Mouse (Mus musculus): ENCODE measurements around the gene Nipsnap1. TPM values are rescaled to one million over a fixed set of nuclear protein-coding genes. Genes with fewer than 3 reads are reported as not detected.
A peak's percentile ranks its signal among the peaks of the same experiment; 100 is the strongest.

Gene Nipsnap1
- polyA plus RNA-seq, 1 experiment from 2014 or later: 119 TPM

- WGBS: 51% methylated on average over 11 of the region's 11 CpGs
- Histone ChIP-seq H3K27me3 (replicated peaks; ENCODE audit: control insufficient read depth, insufficient read depth, low read length) (no peaks in the 10 kb centered on the region), H3K27ac (ENCODE audit: low read length) (no peak overlapping the region), H3K9ac (ENCODE audit: low read depth, low read length) (no peak overlapping the region), H3K9me3 (ENCODE audit: control insufficient read depth, low read length) (no peaks in the 10 kb centered on the region), H3K4me3 (ENCODE audit: low read length) (no peak overlapping the region), H3K4me2 (ENCODE audit: low read depth, low read length) (no peak overlapping the region), H3K4me1 (ENCODE audit: control insufficient read depth, insufficient read depth, low read length) (no peaks in the 10 kb centered on the region), H3K36me3 (ENCODE audit: control insufficient read depth, insufficient read depth, low read length) (no peaks in the 10 kb centered on the region)
- ATAC-seq: no peak
These were observed 11.7 kb upstream of the Nipsnap1 start for GRCm38 (mm10) chr11:4861816-4862604.

- H3K9me3 ChIP-seq (ENCODE audit: control insufficient read depth, low read length): no peaks in the 10 kb centered on the region
- no peak overlapping the region for H3K27ac ChIP-seq (ENCODE audit: low read length)
- ATAC-seq: no peak
- H3K4me2 ChIP-seq (ENCODE audit: low read depth, low read length): no peak overlapping the region
- no peak overlapping the region for H3K4me3 ChIP-seq (ENCODE audit: low read length)
- H3K27me3 ChIP-seq (replicated peaks; ENCODE audit: control insufficient read depth, insufficient read depth, low read length): no peaks in the 10 kb centered on the region
- H3K4me1 ChIP-seq (ENCODE audit: control insufficient read depth, insufficient read depth, low read length): no peaks in the 10 kb centered on the region
- no peaks in the 10 kb centered on the region for H3K36me3 ChIP-seq (ENCODE audit: control insufficient read depth, insufficient read depth, low read length)
- 93% methylated on average over 1 of the region's 1 CpGs for WGBS
- H3K9ac ChIP-seq (ENCODE audit: low read depth, low read length): no peak overlapping the region
These were observed 11.0 kb upstream of the Nipsnap1 start for GRCm38 (mm10) chr11:4862730-4863129.

GRCm38 (mm10) chr11:4865645-4866251 is 8.0 kb upstream of the Nipsnap1 start:
- Histone ChIP-seq H3K4me1 (ENCODE audit: control insufficient read depth, insufficient read depth, low read length) (no peaks in the 10 kb centered on the region), H3K4me2 (ENCODE audit: low read depth, low read length) (no peak overlapping the region), H3K36me3 (ENCODE audit: control insufficient read depth, insufficient read depth, low read length) (no peaks in the 10 kb centered on the region), H3K27ac (ENCODE audit: low read length) (no peak overlapping the region), H3K4me3 (ENCODE audit: low read length) (no peak overlapping the region), H3K27me3 (replicated peaks; ENCODE audit: control insufficient read depth, insufficient read depth, low read length) (no peaks in the 10 kb centered on the region), H3K9me3 (ENCODE audit: control insufficient read depth, low read length) (no peaks in the 10 kb centered on the region), H3K9ac (ENCODE audit: low read depth, low read length) (no peak overlapping the region)
- ATAC-seq: no peak
- WGBS: 36% methylated on average over 10 of the region's 10 CpGs

- peak overlapping the region; percentile 64 for H3K4me3 ChIP-seq (ENCODE audit: low read length)
- WGBS: 9% methylated on average over 10 of the region's 10 CpGs
- H3K36me3 ChIP-seq (ENCODE audit: control insufficient read depth, insufficient read depth, low read length): peaks cover 3% of the 10 kb centered on the region
- H3K27me3 ChIP-seq (replicated peaks; ENCODE audit: control insufficient read depth, insufficient read depth, low read length): no peaks in the 10 kb centered on the region
- peak overlapping the region; percentile 56 for H3K4me2 ChIP-seq (ENCODE audit: low read depth, low read length)
- ATAC-seq: peak; percentile 80
- no peaks in the 10 kb centered on the region for H3K9me3 ChIP-seq (ENCODE audit: control insufficient read depth, low read length)
- H3K27ac ChIP-seq (ENCODE audit: low read length): peak overlapping the region; percentile 49
- H3K4me1 ChIP-seq (ENCODE audit: control insufficient read depth, insufficient read depth, low read length): 0 out of 2 replicates have a peak, but pooled peaks cover 2% of the 10 kb centered on the region
- peak overlapping the region; percentile 68 for H3K9ac ChIP-seq (ENCODE audit: low read depth, low read length)
These were observed 800 bp downstream of the Nipsnap1 start for GRCm38 (mm10) chr11:4874551-4874950.

GRCm38 (mm10) chr11:4881087-4881486 is 7.3 kb downstream of the Nipsnap1 start:
- Histone ChIP-seq H3K9ac (ENCODE audit: low read depth, low read length) (no peak overlapping the region), H3K9me3 (ENCODE audit: control insufficient read depth, low read length) (no peaks in the 10 kb centered on the region), H3K4me2 (ENCODE audit: low read depth, low read length) (no peak overlapping the region), H3K27ac (ENCODE audit: low read length) (no peak overlapping the region), H3K4me1 (ENCODE audit: control insufficient read depth, insufficient read depth, low read length) (peaks cover 14% of the 10 kb centered on the region), H3K36me3 (ENCODE audit: control insufficient read depth, insufficient read depth, low read length) (peaks cover 3% of the 10 kb centered on the region), H3K27me3 (replicated peaks; ENCODE audit: control insufficient read depth, insufficient read depth, low read length) (no peaks in the 10 kb centered on the region), H3K4me3 (ENCODE audit: low read length) (no peak overlapping the region)
- 78% methylated on average over 4 of the region's 4 CpGs for WGBS
- no peak for ATAC-seq

GRCm38 (mm10) chr11:4882892-4883627 is 9.3 kb downstream of the Nipsnap1 start:
- Histone ChIP-seq H3K4me3 (ENCODE audit: low read length) (peak overlapping the region; percentile 25), H3K4me2 (ENCODE audit: low read depth, low read length) (0 out of 2 replicates have a peak overlapping the region, but pooled peaks have one; percentile 34), H3K9ac (ENCODE audit: low read depth, low read length) (peak overlapping the region; percentile 28; the same call in 1 of the 2 replicates), H3K27me3 (replicated peaks; ENCODE audit: control insufficient read depth, insufficient read depth, low read length) (no peaks in the 10 kb centered on the region), H3K36me3 (ENCODE audit: control insufficient read depth, insufficient read depth, low read length) (no peaks in the 10 kb centered on the region), H3K27ac (ENCODE audit: low read length) (peak overlapping the region; percentile 91), H3K4me1 (ENCODE audit: control insufficient read depth, insufficient read depth, low read length) (peaks cover 14% of the 10 kb centered on the region), H3K9me3 (ENCODE audit: control insufficient read depth, low read length) (no peaks in the 10 kb centered on the region)
- WGBS: 30% methylated on average over 14 of the region's 14 CpGs
- ATAC-seq: peak; percentile 97

- Histone ChIP-seq H3K36me3 (ENCODE audit: control insufficient read depth, insufficient read depth, low read length) (0 out of 2 replicates have a peak, but pooled peaks cover 2% of the 10 kb centered on the region), H3K9me3 (ENCODE audit: control insufficient read depth, low read length) (no peaks in the 10 kb centered on the region)
- 78% methylated on average over 2 of the region's 2 CpGs for WGBS
These were observed 11.7 kb downstream of the Nipsnap1 start for GRCm38 (mm10) chr11:4885385-4885903.

GRCm38 (mm10) chr11:4886987-4887386 is 13.2 kb downstream of the Nipsnap1 start:
- no peak overlapping the region for H3K27ac ChIP-seq (ENCODE audit: low read length)
- H3K9ac ChIP-seq (ENCODE audit: low read depth, low read length): no peak overlapping the region
- H3K4me1 ChIP-seq (ENCODE audit: control insufficient read depth, insufficient read depth, low read length): peaks cover 6% of the 10 kb centered on the region
- no peaks in the 10 kb centered on the region for H3K27me3 ChIP-seq (replicated peaks; ENCODE audit: control insufficient read depth, insufficient read depth, low read length)
- no peak for ATAC-seq
- 87% methylated on average over 3 of the region's 3 CpGs for WGBS
- H3K9me3 ChIP-seq (ENCODE audit: control insufficient read depth, low read length): no peaks in the 10 kb centered on the region
- no peak overlapping the region for H3K4me2 ChIP-seq (ENCODE audit: low read depth, low read length)
- H3K4me3 ChIP-seq (ENCODE audit: low read length): no peak overlapping the region
- H3K36me3 ChIP-seq (ENCODE audit: control insufficient read depth, insufficient read depth, low read length): peaks cover 5% of the 10 kb centered on the region; the same call in 1 of the 2 replicates

More at GRCm38 (mm10) chr11:4885385-4885903, 11.7 kb downstream of the Nipsnap1 start:
- no peaks in the 10 kb centered on the region for H3K27me3 ChIP-seq (replicated peaks; ENCODE audit: control insufficient read depth, insufficient read depth, low read length)
- ATAC-seq: no peak
- peaks cover 14% of the 10 kb centered on the region for H3K4me1 ChIP-seq (ENCODE audit: control insufficient read depth, insufficient read depth, low read length)
- H3K27ac ChIP-seq (ENCODE audit: low read length): no peak overlapping the region
- H3K4me2 ChIP-seq (ENCODE audit: low read depth, low read length): no peak overlapping the region
- no peak overlapping the region for H3K4me3 ChIP-seq (ENCODE audit: low read length)
- no peak overlapping the region for H3K9ac ChIP-seq (ENCODE audit: low read depth, low read length)
